Mouse (Mus musculus): ENCODE measurements around the gene Cd83.

DNA sequence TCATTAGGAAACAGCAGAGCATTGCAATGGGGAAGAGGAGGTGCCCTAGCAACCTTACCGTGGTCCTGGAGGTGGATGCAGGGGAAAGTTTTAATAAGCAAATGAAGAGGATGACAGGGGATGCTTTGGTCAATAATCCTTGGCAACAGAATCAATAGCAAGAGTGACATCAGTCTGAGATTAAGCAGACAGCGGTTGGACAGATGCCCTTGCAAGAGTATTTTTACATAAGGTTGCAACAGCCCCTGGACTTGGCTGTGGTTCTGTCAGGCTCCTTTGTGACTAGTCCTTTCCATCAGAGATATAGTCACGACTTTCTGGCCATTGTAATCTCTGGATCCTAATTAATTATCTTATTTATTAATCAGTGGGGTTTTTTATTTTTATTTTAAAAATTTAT lies 32.9 kb downstream of the Cd83 start:
- TF ChIP-seq CTCF (IDR thresholded peaks at IDR 0.05; ENCODE audit: insufficient read depth, low read depth, low read length) (no peak), POLR2A (IDR thresholded peaks at IDR 0.05; ENCODE audit: insufficient read depth, low read depth, low read length) (no peak)
